Mouse (Mus musculus) CH12.LX (cell line): Measurements from ENCODE around the gene Prmt3. TPM values are rescaled to one million over a fixed set of nuclear protein-coding genes. Genes with fewer than 3 reads are reported as not detected.

Experiments
- DNase-seq: peaks from one replicate; pipeline ENCODE4 v3.0.0-alpha.2; 2013; ENCODE audit errors: extremely low read depth
- H3K27ac ChIP-seq: 2 replicates; pipeline ENCODE4 v1.5.1; 2012; ENCODE audit warnings: low read depth, mild to moderate bottlenecking, control low read depth, moderate library complexity; ENCODE audit not compliant: insufficient read depth
- H3K27me3 ChIP-seq: replicated peaks from 2 replicates; pipeline ENCODE3; 2012; ENCODE audit warnings: inconsistent platforms
- H3K36me3 ChIP-seq, 2 experiments: replicated peaks in 1 of 2; 2 replicates each; pipeline versions ENCODE3 to v1.6.1; 2012; ENCODE audit warnings: inconsistent platforms in 1 of 2, low read length in 1 of 2, mild to moderate bottlenecking in 1 of 2, mixed read lengths in 1 of 2, moderate library complexity in 1 of 2; ENCODE audit not compliant: control insufficient read depth in 1 of 2, insufficient read depth in 1 of 2
- H3K4me1 ChIP-seq, 2 experiments: 2 replicates each; pipeline ENCODE4 v1.6.1; 2012; ENCODE audit warnings: inconsistent platforms in 1 of 2, moderate library complexity in 1 of 2; ENCODE audit not compliant: insufficient read depth in 2 of 2, control insufficient read depth in 1 of 2
- H3K4me2 ChIP-seq: 2 replicates; pipeline ENCODE4 v1.6.1; 2012; ENCODE audit warnings: low read depth, mild to moderate bottlenecking, control low read depth; ENCODE audit not compliant: poor library complexity, insufficient read depth, severe bottlenecking
- H3K4me3 ChIP-seq, 3 experiments: fragments of 150-350 bp in 1 of 3; sonication (generic) in 1 of 3; replicated peaks in 1 of 3; 2 replicates each; pipeline versions ENCODE3 to v1.5.1; 2011 to 2012; ENCODE audit warnings: low read depth in 2 of 3, low read length in 2 of 3, mild to moderate bottlenecking in 2 of 3, moderate library complexity in 2 of 3, control low read depth in 1 of 3, improper control_type of control experiment in 1 of 3, inconsistent platforms in 1 of 3, mixed read lengths in 1 of 3; ENCODE audit not compliant: poor library complexity in 1 of 3
- H3K79me2 ChIP-seq: replicated peaks from 2 replicates; pipeline ENCODE4 v1.6.1; 2012; ENCODE audit warnings: mild to moderate bottlenecking, moderate library complexity; ENCODE audit not compliant: control insufficient read depth, poor library complexity, insufficient read depth, severe bottlenecking; ENCODE audit errors: extremely low read depth
- H3K9ac ChIP-seq: 2 replicates; pipeline ENCODE4 v1.6.1; 2012; ENCODE audit warnings: low read depth, mild to moderate bottlenecking, control low read depth, moderate library complexity; ENCODE audit not compliant: insufficient read depth
- H3K9me3 ChIP-seq: replicated peaks from 2 replicates; pipeline ENCODE3; 2012; ENCODE audit warnings: low read length, inconsistent platforms, mixed read lengths
- CHD2 ChIP-seq: IDR thresholded peaks from 2 replicates; pipeline ENCODE4 v1.6.1; 2011; ENCODE audit warnings: low read length, improper control_type of control experiment
- CTCF ChIP-seq, 2 experiments: IDR thresholded peaks in 1 of 2; conservative IDR thresholded peaks in 1 of 2; 2 replicates each; pipeline ENCODE4 v1.5.1; 2011 to 2012; ENCODE audit warnings: low read depth in 2 of 2, low read length in 2 of 2, improper control_type of control experiment in 1 of 2, inconsistent platforms in 1 of 2, mild to moderate bottlenecking in 1 of 2, moderate library complexity in 1 of 2
- E2F4 ChIP-seq: IDR thresholded peaks from 2 replicates; pipeline ENCODE4 v1.6.1; 2011; ENCODE audit warnings: low read depth, low read length, improper control_type of control experiment; ENCODE audit not compliant: insufficient replicate concordance
- ELF1 ChIP-seq: IDR thresholded peaks from 2 replicates; pipeline ENCODE4 v1.6.1; 2014; ENCODE audit warnings: low read depth, mild to moderate bottlenecking, inconsistent platforms, low read length, improper control_type of control experiment
- EP300 ChIP-seq: IDR thresholded peaks from 2 replicates; pipeline ENCODE4 v1.6.1; 2011; ENCODE audit warnings: low read length, improper control_type of control experiment
- ETS1 ChIP-seq: conservative IDR thresholded peaks from 2 replicates; pipeline ENCODE4 v1.6.1; 2012; ENCODE audit warnings: low read depth, mild to moderate bottlenecking, inconsistent platforms, low read length, improper control_type of control experiment, moderate library complexity
- IRF4 ChIP-seq: IDR thresholded peaks from 2 replicates; pipeline ENCODE4 v1.6.1; 2014; ENCODE audit warnings: low read depth, mild to moderate bottlenecking, inconsistent platforms, low read length, improper control_type of control experiment
- JUN ChIP-seq: IDR thresholded peaks from 2 replicates; pipeline ENCODE4 v1.6.1; 2011; ENCODE audit warnings: low read depth, mild to moderate bottlenecking, low read length, improper control_type of control experiment, moderate library complexity; ENCODE audit not compliant: insufficient read depth
- JUND ChIP-seq: conservative IDR thresholded peaks from 2 replicates; pipeline ENCODE4 v1.6.1; 2011; ENCODE audit warnings: low read depth, low read length, improper control_type of control experiment
- KAT2A ChIP-seq: IDR thresholded peaks from 2 replicates; pipeline ENCODE4 v1.6.1; 2012; ENCODE audit warnings: low read length, improper control_type of control experiment, inconsistent platforms; ENCODE audit not compliant: insufficient replicate concordance
- MAX ChIP-seq: IDR thresholded peaks from 2 replicates; pipeline ENCODE4 v1.6.1; 2011; ENCODE audit warnings: low read length, improper control_type of control experiment
- MAZ ChIP-seq: IDR thresholded peaks from 2 replicates; pipeline ENCODE4 v1.6.1; 2012; ENCODE audit warnings: low read depth, mild to moderate bottlenecking, inconsistent platforms, low read length, improper control_type of control experiment, moderate library complexity
- MEF2A ChIP-seq: IDR thresholded peaks from 2 replicates; pipeline ENCODE4 v1.6.1; 2014; ENCODE audit warnings: low read depth, mild to moderate bottlenecking, inconsistent platforms, low read length, improper control_type of control experiment, borderline replicate concordance
- MYC ChIP-seq: IDR thresholded peaks from 2 replicates; pipeline ENCODE4 v1.6.1; 2011; ENCODE audit warnings: low read depth, mild to moderate bottlenecking, improper control_type of control experiment, low read length
- NELFE ChIP-seq: IDR thresholded peaks from 2 replicates; pipeline ENCODE4 v1.6.1; 2011; ENCODE audit warnings: low read depth, low read length, improper control_type of control experiment
- POLR2AphosphoS2 ChIP-seq: IDR thresholded peaks from 2 replicates; pipeline ENCODE4 v1.6.1; 2011; ENCODE audit warnings: low read depth, low read length, improper control_type of control experiment
- SIN3A ChIP-seq: IDR thresholded peaks from 2 replicates; pipeline ENCODE4 v1.6.1; 2012; ENCODE audit warnings: low read length, improper control_type of control experiment, inconsistent platforms
- SMC3 ChIP-seq: IDR thresholded peaks from 2 replicates; pipeline ENCODE4 v1.6.1; 2011; ENCODE audit warnings: low read depth, low read length, improper control_type of control experiment
- UBTF ChIP-seq: IDR thresholded peaks from 2 replicates; pipeline ENCODE4 v1.6.1; 2012; ENCODE audit warnings: low read depth, mild to moderate bottlenecking, inconsistent platforms, low read length, improper control_type of control experiment, moderate library complexity
- USF1 ChIP-seq: IDR thresholded peaks from 2 replicates; pipeline ENCODE4 v1.6.1; 2014; ENCODE audit warnings: low read depth, mild to moderate bottlenecking, inconsistent platforms, low read length, improper control_type of control experiment
- USF2 ChIP-seq: conservative IDR thresholded peaks from 2 replicates; pipeline ENCODE4 v1.6.1; 2011; ENCODE audit warnings: low read depth, low read length, improper control_type of control experiment
- ZC3H11A ChIP-seq: IDR thresholded peaks from 2 replicates; pipeline ENCODE4 v1.6.1; 2012; ENCODE audit warnings: low read depth, mild to moderate bottlenecking, inconsistent platforms, low read length, improper control_type of control experiment
- ZNF384 ChIP-seq: IDR thresholded peaks from 2 replicates; pipeline ENCODE4 v1.6.1; 2012; ENCODE audit warnings: low read depth, low read length, improper control_type of control experiment, inconsistent platforms
- dilution Hi-C: fragments of 300-500 bp; cut with MboI; formaldehyde crosslinking; loops from 2 replicates; pipeline ENCODE4 v1.14.3; 2020; ENCODE audit warnings: low sequenced_read_pairs; ENCODE audit not compliant: extremely low pct_unique_long_range_greater_than_20kb, extremely low pct_ligation_motif_present
- in situ Hi-C: fragments of 300-500 bp; cut with MboI; formaldehyde crosslinking; loops from 3 replicates; pipeline ENCODE4 v1.14.3; 2019; ENCODE audit warnings: low sequenced_read_pairs, low pct_ligation_motif_present, low pct_unique_long_range_greater_than_20kb, mixed read lengths
- polyA plus RNA-seq: library from polyadenylated mRNA; unstranded; fragments of >175 nt; gene quantifications from 2 replicates; pipeline ENCODE4 v1.2.1, GENCODE M21; 2012; ENCODE audit warnings: low read depth; ENCODE audit not compliant: insufficient read length
- total RNA-seq, 2 experiments: library from RNA; depleted of rRNA; stranded (reverse); fragments of 300-350 nt in 1 of 2; fragments of >200 nt in 1 of 2; gene quantifications; 2 replicates each; pipeline ENCODE4 v1.2.3; 2012 to 2014

The Prmt3 gene
- total and polyA plus RNA-seq, 3 experiments = 47.9 to 86.0 (median 54.5) TPM

DNA sequence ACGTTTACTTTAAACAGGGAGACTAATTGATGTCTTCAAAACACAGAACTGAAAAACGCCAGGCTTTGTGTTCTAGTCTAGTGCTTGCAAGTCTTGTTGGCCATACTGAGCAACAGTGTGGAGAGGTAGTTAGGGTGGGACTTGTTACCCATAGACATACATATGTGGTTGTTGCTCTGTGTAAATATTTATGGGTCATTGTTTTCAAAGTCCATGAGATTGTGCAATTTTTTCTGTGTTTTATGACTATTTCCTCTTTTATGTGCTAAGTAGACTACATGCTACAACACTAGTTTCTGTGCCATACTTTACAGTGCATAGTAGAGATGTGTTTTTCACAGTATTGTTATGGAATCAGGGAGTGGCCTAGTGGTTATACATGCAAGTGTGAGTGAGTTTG, 16.2 kb downstream of the Prmt3 start:
- H3K4me2 ChIP-seq = no peak overlapping the region
- dilution Hi-C loops (no loop called here), in situ Hi-C loops (no loop called here)
- H3K79me2 ChIP-seq = no peaks in the 10 kb centered on the region
- DNase-seq = no peak
- no peaks in the 10 kb centered on the region for H3K4me1 ChIP-seq
- H3K36me3 ChIP-seq = peaks cover 55 to 90% of the 10 kb centered on the region in 2 experiments
- H3K9ac ChIP-seq = no peak overlapping the region
- H3K27me3 ChIP-seq = no peaks in the 10 kb centered on the region
- H3K27ac ChIP-seq = no peak overlapping the region
- no peaks in the 10 kb centered on the region for H3K9me3 ChIP-seq
- no peak overlapping the region for H3K4me3 ChIP-seq
- TF ChIP-seq MAZ = no peak

DNA sequence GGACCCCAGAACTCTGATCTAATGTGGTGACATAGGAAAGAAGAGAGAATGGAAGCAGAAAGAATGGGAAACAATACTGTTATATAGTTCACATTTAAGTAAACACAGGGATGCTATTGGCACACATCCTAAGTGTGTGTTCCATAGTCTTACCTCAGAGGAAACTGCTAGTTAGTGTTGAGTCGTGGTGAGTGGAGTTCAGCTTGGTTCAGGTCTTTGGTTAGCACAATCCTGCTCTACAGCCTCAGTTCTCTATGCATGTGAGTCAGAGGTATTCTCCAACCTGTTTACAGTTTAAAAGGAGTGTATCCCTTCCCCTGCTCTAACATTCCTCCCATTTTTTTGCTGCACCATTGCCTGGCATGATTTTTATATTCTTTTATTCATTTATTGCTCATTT, 19.0 kb downstream of the Prmt3 start:
- dilution Hi-C loops (no loop called here), in situ Hi-C loops (no loop called here)
- H3K9me3 ChIP-seq = no peaks in the 10 kb centered on the region
- no peaks in the 10 kb centered on the region for H3K79me2 ChIP-seq
- no peak overlapping the region for H3K4me3 ChIP-seq
- H3K27ac ChIP-seq = no peak overlapping the region
- peaks cover 58 to 91% of the 10 kb centered on the region in 2 experiments for H3K36me3 ChIP-seq
- TF ChIP-seq JUN (no peak), ELF1 (no peak), KAT2A (no peak), EP300 (no peak), ZC3H11A (no peak), CTCF (conservative IDR thresholded peaks at IDR 0.05 in 1 of 2, IDR thresholded peaks at IDR 0.05 in 1 of 2; ENCODE audit: low read depth in 2 of 2, low read length in 2 of 2) (no peak), UBTF (no peak), MEF2A (no peak), POLR2AphosphoS2 (no peak), IRF4 (no peak), CHD2 (no peak), ZNF384 (no peak)
- no peaks in the 10 kb centered on the region for H3K4me1 ChIP-seq
- DNase-seq = no peak
- no peaks in the 10 kb centered on the region for H3K27me3 ChIP-seq
- H3K4me2 ChIP-seq = no peak overlapping the region
- H3K9ac ChIP-seq = no peak overlapping the region

DNA sequence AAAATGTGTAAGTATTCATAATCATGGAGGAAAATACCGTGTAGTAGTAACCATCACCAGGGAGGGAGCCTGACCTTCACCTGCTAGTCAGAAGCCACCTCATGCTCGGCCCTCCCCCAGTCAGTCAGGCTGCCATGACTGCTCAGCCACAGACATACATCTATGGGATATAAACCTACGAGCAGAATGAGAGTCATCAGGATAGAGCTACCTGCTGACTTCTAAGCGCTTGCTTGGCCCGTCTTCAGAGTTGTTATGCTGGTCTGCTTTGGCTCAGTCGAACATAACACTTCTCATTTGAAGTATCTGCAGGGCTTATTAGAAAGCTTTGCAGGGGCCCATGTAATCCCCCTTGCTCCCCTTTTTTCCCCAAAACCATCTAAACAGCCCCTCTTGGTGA, 25.4 kb downstream of the Prmt3 start:
- Histone ChIP-seq H3K4me3 (no peak overlapping the region), H3K9ac (no peak overlapping the region), H3K79me2 (no peaks in the 10 kb centered on the region), H3K27me3 (no peaks in the 10 kb centered on the region), H3K4me1 (no peaks in the 10 kb centered on the region), H3K9me3 (no peaks in the 10 kb centered on the region), H3K4me2 (no peak overlapping the region), H3K27ac (no peak overlapping the region), H3K36me3 (peaks cover 49 to 91% of the 10 kb centered on the region in 2 experiments)
- in situ Hi-C loops = no loop called here
- DNase-seq = no peak
- dilution Hi-C loops = no loop called here
- no peak for TF ChIP-seq MEF2A
- TF ChIP-seq SMC3 = no peak
- TF ChIP-seq MYC = no peak
- TF ChIP-seq MAX = no peak
- TF ChIP-seq USF2 = no peak
- no peak for TF ChIP-seq USF1
- TF ChIP-seq NELFE = no peak
- TF ChIP-seq IRF4 = no peak
- TF ChIP-seq JUND = no peak
- no peak for TF ChIP-seq SIN3A
- TF ChIP-seq E2F4 = no peak
- TF ChIP-seq ETS1 = no peak
